Mouse (Mus musculus): ENCODE measurements at regions not wholly inside any gene's neighbourhood (a gene's known extent, or its start where the extent isn't known, plus 50 kb on each side); places are given as distances from the start of the nearest gene placed in this dataset.
"Not testable (repeated sequence)": the region's sequence is repeated elsewhere in the genome, so short reads cannot be mapped to it uniquely, and the experiment has no call there.

DNA sequence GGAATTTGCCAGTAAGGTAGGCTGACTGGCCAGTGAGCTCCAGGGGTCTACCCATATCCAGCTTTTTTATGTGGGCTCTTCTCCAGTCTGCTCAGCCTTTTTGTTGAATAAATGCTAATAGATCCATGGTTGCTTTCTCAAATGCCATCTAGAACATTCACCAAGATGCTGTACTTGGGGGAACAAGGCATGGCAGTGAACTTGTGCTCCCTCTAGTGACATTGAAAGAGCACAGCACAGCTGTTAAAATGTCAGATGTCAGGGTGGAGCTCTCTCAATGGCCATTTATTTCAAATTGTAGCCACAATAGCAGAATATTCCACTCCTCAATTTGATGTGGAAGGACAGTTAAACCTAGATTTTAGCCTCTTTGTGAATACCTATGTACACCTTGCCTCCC lies 86.3 kb downstream of the Kcnk1 start:
- DNase-seq = no peak

GRCm38 (mm10) chr8:126082827-126083226 lies 87.9 kb downstream of the Kcnk1 start:
- DNase-seq = no peak

DNA sequence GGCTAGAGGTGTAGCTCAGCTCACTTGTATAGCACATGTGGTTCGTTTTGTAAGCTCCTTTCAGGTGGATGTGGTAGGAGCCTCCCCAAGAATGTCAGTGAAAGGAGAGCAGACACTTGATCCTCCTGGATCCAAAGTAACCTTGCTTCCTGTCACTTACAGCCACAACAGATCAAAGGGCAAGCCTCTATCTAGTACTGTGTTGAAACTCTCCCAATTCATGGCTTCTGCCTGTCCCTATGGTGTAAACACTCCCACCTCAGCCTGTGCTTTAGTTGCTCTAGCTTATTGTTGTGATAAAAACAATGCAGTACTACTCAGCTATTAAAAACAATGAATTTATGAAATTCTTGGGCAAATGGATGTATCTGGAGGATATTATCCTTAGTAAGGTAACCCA lies 95.8 kb downstream of the Kcnk1 start:
- no peak for DNase-seq

GRCm38 (mm10) chr8:126094005-126094404 lies 99.0 kb downstream of the Kcnk1 start:
- no peak for DNase-seq

DNA sequence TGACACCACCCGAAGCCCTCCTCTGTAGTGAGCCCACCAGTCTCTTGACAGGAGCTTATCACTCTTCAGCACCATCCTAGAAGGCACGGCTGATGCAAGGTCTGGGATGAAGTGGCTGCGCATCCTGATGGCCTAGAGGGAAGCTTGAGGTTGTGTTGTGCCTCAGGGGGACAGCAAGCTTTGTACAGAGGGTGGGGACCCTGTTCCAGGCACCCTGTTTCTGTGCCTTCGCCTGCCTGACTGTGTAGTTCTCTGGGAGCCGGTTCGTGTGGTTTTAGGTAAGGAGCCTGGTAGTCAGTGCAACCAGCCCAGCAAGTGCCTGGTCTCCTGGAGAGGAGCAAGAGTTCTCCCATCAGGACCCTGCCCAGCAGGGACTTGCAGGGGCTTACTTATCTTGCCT lies 101.1 kb downstream of the Kcnk1 start:
- no peak for DNase-seq

DNA sequence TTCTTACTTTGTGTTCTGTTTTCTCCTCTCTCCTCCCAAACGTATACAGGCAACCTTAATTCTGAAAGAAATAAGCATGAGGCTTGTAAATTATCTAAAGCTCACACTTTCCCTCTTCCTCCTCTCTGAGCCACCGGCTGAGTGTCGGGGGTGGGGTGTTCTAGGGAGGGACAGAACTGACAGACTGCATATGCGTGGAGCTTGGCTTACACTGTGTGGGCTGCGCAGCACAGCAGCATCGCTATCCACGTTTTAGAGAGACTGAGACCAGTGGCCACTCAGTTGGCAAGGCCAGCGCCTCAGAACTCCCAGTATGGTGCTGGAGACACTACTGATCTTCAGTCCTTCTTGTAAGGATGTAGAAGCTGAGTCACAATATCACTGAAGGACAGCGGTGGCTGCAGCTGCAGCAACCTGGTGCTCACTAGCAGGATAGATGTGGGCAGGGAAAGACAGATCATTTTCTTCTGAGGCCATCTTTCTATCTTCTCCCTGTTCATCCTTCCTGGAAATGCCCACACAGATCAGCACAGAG lies 101.7 kb downstream of the Kcnk1 start:
- no peak for DNase-seq

DNA sequence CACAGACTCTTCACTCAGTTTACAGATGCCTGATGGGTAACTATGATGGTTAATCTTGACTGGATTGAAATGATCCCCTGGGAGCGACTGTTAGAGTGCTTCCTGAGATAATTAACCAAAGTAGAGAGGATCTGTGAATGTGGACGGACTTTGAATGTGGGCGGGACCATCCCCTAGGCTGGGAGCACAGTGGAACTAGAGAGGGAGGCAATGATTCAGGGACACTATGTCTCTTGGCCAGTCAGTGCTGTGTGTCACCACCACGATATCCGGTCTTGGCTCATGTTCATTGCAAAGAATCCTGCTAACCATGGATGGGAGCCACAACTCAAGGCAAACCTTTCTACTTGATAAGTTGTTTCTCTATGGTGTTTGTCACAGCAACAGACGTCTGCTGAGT lies 103.9 kb downstream of the Kcnk1 start:
- no peak for DNase-seq

- no peak for DNase-seq
Observed at GRCm38 (mm10) chr8:126099889-126100288, 104.9 kb downstream of the Kcnk1 start.

DNA sequence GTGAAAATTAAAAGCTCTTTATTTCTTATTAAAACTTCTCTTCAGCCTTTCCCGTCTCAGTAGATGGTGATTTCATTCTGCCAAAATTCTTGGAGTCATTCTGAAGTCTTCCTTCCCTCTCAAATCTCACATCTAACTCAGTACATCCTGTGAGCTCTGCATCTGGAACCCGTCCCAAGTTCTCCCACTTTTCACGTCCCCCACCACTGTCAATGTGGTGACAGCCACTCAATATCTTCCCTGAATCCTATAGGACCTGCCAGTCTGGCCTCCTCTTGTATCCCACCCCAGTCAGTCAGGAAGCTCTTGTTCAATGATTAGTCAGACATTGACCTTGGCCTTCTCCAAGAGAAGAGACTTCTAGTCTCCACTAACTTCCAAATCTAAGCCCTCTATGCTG lies 110.1 kb downstream of the Kcnk1 start:
- no peak for DNase-seq

DNA sequence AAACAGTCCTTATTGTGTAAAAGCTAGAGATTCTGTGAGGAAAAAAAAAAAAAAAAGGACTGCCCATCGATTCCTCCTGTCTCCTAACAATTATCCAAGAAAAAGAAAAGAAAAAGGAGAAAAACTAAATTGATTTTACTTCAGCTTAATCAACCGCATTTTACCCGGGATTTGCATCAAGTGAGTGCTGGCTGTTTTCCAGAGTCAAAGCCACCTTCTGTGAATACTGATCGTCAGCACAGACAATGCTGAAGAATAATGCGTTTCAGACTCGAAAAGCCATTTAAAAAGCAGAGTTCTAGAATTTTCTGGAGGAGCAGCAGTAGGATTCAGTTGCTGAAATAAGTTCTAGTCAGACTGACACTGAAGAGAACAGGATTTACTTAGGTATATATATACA lies 131.1 kb downstream of the Kcnk1 start:
- no peak for DNase-seq

- peak; percentile 76 for DNase-seq
Observed at GRCm38 (mm10) chr8:126132076-126132475, 137.1 kb downstream of the Kcnk1 start.

- DNase-seq = not testable (repeated sequence)
Observed at GRCm38 (mm10) chr8:126132918-126133317, 137.9 kb downstream of the Kcnk1 start.

DNA sequence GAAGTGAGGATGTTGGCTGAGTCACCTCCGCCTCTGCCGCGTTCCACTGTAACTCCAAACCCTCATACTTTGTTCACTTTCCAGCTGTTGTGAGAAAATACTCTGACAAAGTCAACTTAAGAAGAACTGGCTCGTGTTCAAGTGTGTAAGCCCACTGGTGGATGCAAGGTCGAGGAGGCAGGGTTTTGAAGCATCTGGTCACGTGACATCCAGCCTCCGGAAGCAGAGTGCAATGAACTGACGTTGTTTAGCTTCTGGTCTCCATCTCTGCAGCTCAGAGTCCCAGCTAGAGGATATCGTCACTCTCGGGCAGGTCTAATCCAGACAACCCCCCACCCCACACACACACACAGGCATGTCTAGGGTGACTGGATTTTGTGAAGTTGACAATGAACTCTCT lies 140.1 kb downstream of the Kcnk1 start:
- peak; percentile 27 for DNase-seq

DNA sequence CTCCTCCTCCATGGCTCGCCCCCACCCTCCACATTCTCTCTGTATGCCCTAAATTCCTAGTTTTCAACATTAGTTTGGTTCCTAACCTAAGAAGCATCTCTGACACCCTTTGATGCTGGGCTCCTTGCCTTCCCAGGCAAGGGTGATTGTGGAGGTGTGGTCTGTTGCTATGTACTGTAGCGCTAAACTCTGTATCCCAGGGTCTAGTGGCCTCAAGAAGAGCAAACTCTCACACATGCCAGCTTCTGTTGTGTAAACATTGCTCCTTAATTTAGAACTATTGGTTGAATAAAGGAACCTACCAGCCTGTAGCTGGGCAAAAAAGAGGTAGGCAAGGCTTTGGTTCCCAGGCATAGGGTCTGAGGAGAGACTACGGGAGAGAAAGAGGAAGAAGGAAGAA lies 140.6 kb downstream of the Kcnk1 start:
- no peak for DNase-seq

DNA sequence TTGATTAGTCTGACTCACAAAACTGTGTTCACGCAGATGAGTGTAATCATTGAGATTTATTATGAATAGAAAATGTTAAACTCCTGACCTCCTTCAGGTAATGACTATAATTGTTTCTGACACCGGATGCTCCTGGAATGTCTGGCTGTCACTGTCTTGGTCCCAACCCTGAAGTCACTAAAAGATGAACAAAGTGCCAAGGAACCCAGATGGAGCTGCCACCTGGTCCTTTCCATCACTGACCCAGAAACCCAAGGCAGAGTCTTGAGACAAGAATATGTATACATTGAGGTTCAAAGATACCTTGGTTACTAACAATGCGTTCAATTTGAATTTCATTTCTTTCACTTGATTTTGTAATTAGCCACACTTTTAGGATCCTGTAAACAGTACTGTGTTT lies 142.0 kb downstream of the Kcnk1 start:
- DNase-seq = no peak

GRCm38 (mm10) chr8:126137452-126137851 lies 142.5 kb downstream of the Kcnk1 start:
- no peak for DNase-seq

- peak; percentile 45 for DNase-seq
Observed at GRCm38 (mm10) chr8:126138645-126139545, 143.9 kb downstream of the Kcnk1 start.

- no peak for DNase-seq
Observed at GRCm38 (mm10) chr8:126139546-126139870, 144.5 kb downstream of the Kcnk1 start.

DNA sequence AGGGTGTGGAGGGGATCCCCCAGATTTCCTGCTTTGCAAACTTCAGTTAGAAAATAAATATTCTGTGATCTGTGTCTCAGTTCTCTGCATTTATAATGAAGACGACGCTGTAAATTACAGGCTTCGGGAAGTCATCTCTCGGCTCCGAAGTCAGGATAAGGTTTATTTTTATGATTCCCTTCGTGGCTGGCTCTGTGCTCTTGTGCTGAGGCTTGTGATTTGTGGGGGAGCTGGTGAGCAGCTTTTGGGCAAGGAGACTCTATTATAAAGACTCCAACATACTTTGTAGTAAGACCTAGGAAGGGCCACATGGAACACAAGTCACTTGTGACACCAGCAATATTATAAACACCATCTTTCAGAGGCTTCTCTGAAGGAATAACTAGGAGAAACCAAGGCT lies 146.0 kb downstream of the Kcnk1 start:
- no peak for DNase-seq

GRCm38 (mm10) chr8:126151527-126151926 lies 146.8 kb upstream of the Slc35f3 start:
- no peak for DNase-seq

- DNase-seq = peak; percentile 45
Observed at GRCm38 (mm10) chr8:126153955-126154354, 144.4 kb upstream of the Slc35f3 start.

- peak; percentile 71 for DNase-seq
Observed at GRCm38 (mm10) chr8:126157452-126158185, 140.7 kb upstream of the Slc35f3 start.

DNA sequence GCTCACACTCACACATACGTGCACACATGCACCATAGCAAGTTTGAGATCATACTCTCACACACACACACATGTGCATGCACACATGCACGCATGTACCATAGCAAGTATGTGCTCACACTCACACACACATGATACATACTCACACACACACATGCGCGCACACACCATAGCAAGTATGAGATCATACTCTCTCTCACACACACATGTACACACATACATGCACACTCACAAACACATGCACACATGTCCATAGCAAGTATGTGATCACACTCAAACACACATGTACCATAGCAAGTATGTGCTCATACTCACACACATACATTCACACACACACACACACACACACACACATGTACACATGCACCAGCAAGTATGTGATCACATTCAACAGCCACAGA lies 138.9 kb upstream of the Slc35f3 start:
- DNase-seq = no peak

GRCm38 (mm10) chr8:126160356-126160975 lies 137.9 kb upstream of the Slc35f3 start:
- DNase-seq = no peak

Measured in kidney, postnatal 14 days (tissue).